Mouse (Mus musculus): ENCODE results near the gene Xpa.

- TF ChIP-seq POLR2A (IDR thresholded peaks at IDR 0.05; ENCODE audit: insufficient read depth, low read length) (no peak), CTCF (IDR thresholded peaks at IDR 0.05; ENCODE audit: low read depth, low read length) (no peak)
Measured at GRCm38 (mm10) chr4:46185423-46185822, 10.7 kb downstream of the Xpa start.
